Comparison of ENCODE assay signal across 14 mouse cellular contexts in the genomic region with DNA sequence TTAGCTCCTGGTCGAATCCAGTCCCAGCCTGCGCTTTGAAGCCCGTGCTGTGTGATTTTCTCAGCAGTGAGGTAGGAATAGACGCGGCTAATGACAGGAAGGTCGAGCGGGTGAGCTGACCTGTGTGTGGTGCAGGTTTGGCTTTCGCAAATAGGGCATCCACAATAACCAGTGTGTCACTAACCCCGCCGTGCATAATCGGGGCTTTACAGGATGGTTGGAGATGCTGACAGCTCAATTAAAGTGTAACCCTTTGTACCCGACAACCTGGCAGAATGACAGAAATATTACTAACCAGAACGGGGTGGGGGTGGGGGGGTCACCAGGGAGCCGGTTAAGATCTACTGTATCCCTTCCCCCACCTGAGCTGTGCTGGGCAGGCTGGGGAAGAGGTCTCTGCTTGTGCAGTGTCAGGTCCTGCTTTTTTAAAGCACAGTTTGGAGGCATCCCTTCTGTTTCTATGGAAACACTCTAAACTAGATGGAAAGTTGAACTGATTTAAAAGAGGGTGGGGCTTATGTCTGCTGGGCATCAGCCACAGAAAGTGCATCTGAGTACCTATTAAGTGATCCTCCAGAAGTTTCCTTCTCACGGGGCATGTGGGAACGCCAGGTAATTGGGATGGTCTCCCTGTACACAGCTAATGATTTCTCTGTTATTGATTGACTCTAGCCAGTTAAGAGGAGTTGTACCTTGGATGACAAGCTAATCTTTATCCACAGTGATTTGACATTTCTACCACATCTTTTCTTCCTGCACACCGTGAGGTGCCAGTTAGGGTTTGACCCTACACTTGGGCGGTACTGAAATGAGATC.
DNase-seq lines count a peak whose midpoint lies in the region; ATAC-seq lines count a peak whose summit lies in the region.
"Had no signal": no experiment of that assay in that cellular context is flagged by ENCODE, and none has a peak within 500 bp of the region (broad histone marks: within the 10 kb centered on the region; RNA-seq: fewer than 3 reads in every experiment).

No protein-coding gene starts in this region.

- no peaks in the 10 kb centered on the region for H3K36me3 ChIP-seq in forebrain, embryonic 11.5 days (ENCODE audit: control insufficient read depth, insufficient read depth, low read length)
- peaks cover 21% of the 10 kb centered on the region for H3K36me3 ChIP-seq in forebrain, embryonic 10.5 days (replicated peaks)
- no peaks in the 10 kb centered on the region for H3K36me3 ChIP-seq in forebrain, embryonic 16.5 days (ENCODE audit: control insufficient read depth, insufficient read depth)
- H3K36me3 ChIP-seq in kidney, embryonic 15.5 days = no peaks in the 10 kb centered on the region
- peaks cover 14% of the 10 kb centered on the region for H3K36me3 ChIP-seq in midbrain, embryonic 13.5 days

- DNase-seq in forebrain, embryonic 11.5 days (ENCODE audit: low spot score) = no peak
- DNase-seq in forebrain, embryonic 10.5 days (ENCODE audit: extremely low spot score, low spot score) = no peak
- DNase-seq in layer of hippocampus, adult 9-11 months = no peak
- DNase-seq in heart, postnatal 25 days (ENCODE audit: low spot score) = no peak
- no peak for DNase-seq in cerebellum, postnatal 36 days
- DNase-seq: cerebellum, adult 9-11 months; gastrocnemius, adult 2 months; lung, adult 2 months; thymus, adult 2 months had no signal

- H3K4me3 ChIP-seq in forebrain, embryonic 11.5 days (ENCODE audit: low read depth, low read length) = no peak overlapping the region
- H3K4me3 ChIP-seq in forebrain, embryonic 10.5 days = no peak overlapping the region
- no peak overlapping the region for H3K4me3 ChIP-seq in forebrain, embryonic 16.5 days (replicated peaks; ENCODE audit: low read length)
- H3K4me3 ChIP-seq in kidney, embryonic 15.5 days (replicated peaks) = no peak overlapping the region
- no peak overlapping the region for H3K4me3 ChIP-seq in midbrain, embryonic 13.5 days (replicated peaks)
- H3K4me3 ChIP-seq: gastrocnemius, adult 2 months; megakaryocyte, embryonic 14.5 days; neural tube, embryonic 13.5 days had no signal

- intact Hi-C loops in heart, postnatal 25 days (cut with DNase I) = no loop called here

- peak; percentile 30; the same call in 1 of the 2 replicates for ATAC-seq in forebrain, embryonic 11.5 days (replicated peaks; ENCODE audit: low FRiP score)
- peak; percentile 39; the same call in 1 of the 2 replicates for ATAC-seq in forebrain, embryonic 16.5 days
- ATAC-seq in kidney, embryonic 15.5 days (replicated peaks; ENCODE audit: low FRiP score) = peak; percentile 74
- ATAC-seq in midbrain, embryonic 13.5 days = peak; percentile 79

- no peak overlapping the region for H3K27ac ChIP-seq in forebrain, embryonic 11.5 days (ENCODE audit: low read depth, low read length)
- H3K27ac ChIP-seq in forebrain, embryonic 10.5 days = no peak overlapping the region
- H3K27ac ChIP-seq in forebrain, embryonic 16.5 days (ENCODE audit: low read length) = no peak overlapping the region
- no peak overlapping the region for H3K27ac ChIP-seq in kidney, embryonic 15.5 days
- H3K27ac ChIP-seq in midbrain, embryonic 13.5 days = peak overlapping the region; percentile 70
- H3K27ac ChIP-seq: gastrocnemius, adult 2 months; neural tube, embryonic 13.5 days had no signal

- H3K9ac ChIP-seq in forebrain, embryonic 11.5 days (ENCODE audit: low read length) = no peak overlapping the region
- no peak overlapping the region for H3K9ac ChIP-seq in forebrain, embryonic 16.5 days (replicated peaks; ENCODE audit: low read depth, low read length)
- no peak overlapping the region for H3K9ac ChIP-seq in kidney, embryonic 15.5 days
- H3K9ac ChIP-seq in midbrain, embryonic 13.5 days (replicated peaks) = peak overlapping the region; percentile 19; the same call in 1 of the 2 replicates
- H3K9ac ChIP-seq: neural tube, embryonic 13.5 days had no signal

- no peak overlapping the region for H3K4me2 ChIP-seq in forebrain, embryonic 11.5 days (ENCODE audit: low read depth, low read length, severe bottlenecking)
- no peak overlapping the region for H3K4me2 ChIP-seq in forebrain, embryonic 16.5 days (ENCODE audit: low read length)
- H3K4me2 ChIP-seq in kidney, embryonic 15.5 days = no peak overlapping the region
- H3K4me2 ChIP-seq in midbrain, embryonic 13.5 days (replicated peaks) = peak overlapping the region; percentile 4; the same call in 1 of the 2 replicates
- H3K4me2 ChIP-seq: neural tube, embryonic 13.5 days had no signal

- no peaks in the 10 kb centered on the region for H3K9me3 ChIP-seq in forebrain, embryonic 11.5 days (ENCODE audit: control insufficient read depth, low read length)
- no peaks in the 10 kb centered on the region for H3K9me3 ChIP-seq in forebrain, embryonic 10.5 days
- H3K9me3 ChIP-seq in forebrain, embryonic 16.5 days (ENCODE audit: control insufficient read depth, low read length) = no peaks in the 10 kb centered on the region
- no peaks in the 10 kb centered on the region for H3K9me3 ChIP-seq in kidney, embryonic 15.5 days (replicated peaks)
- no peaks in the 10 kb centered on the region for H3K9me3 ChIP-seq in midbrain, embryonic 13.5 days
- H3K9me3 ChIP-seq: megakaryocyte, embryonic 14.5 days; neural tube, embryonic 13.5 days had no signal

- WGBS in forebrain, embryonic 11.5 days = 49% methylated on average over 18 of the region's 18 CpGs
- WGBS in forebrain, embryonic 10.5 days = 63% methylated on average over 18 of the region's 18 CpGs
- WGBS in forebrain, embryonic 16.5 days = 32% methylated on average over 18 of the region's 18 CpGs
- 37% methylated on average over 18 of the region's 18 CpGs for WGBS in kidney, embryonic 15.5 days
- WGBS in midbrain, embryonic 13.5 days = 34% methylated on average over 18 of the region's 18 CpGs

- peaks cover 8% of the 10 kb centered on the region; the same call in 1 of the 2 replicates for H3K4me1 ChIP-seq in forebrain, embryonic 11.5 days (replicated peaks; ENCODE audit: control insufficient read depth, insufficient read depth, low read length)
- peaks cover 38% of the 10 kb centered on the region for H3K4me1 ChIP-seq in forebrain, embryonic 10.5 days
- H3K4me1 ChIP-seq in forebrain, embryonic 16.5 days (replicated peaks; ENCODE audit: control insufficient read depth, insufficient read depth, low read length) = peaks cover 7% of the 10 kb centered on the region
- H3K4me1 ChIP-seq in kidney, embryonic 15.5 days = peaks cover 12% of the 10 kb centered on the region; the same call in 1 of the 2 replicates
- peaks cover 58% of the 10 kb centered on the region for H3K4me1 ChIP-seq in midbrain, embryonic 13.5 days (replicated peaks)
- H3K4me1 ChIP-seq: megakaryocyte, embryonic 14.5 days had no signal

- peaks cover 2% of the 10 kb centered on the region for H3K27me3 ChIP-seq in forebrain, embryonic 11.5 days (ENCODE audit: control insufficient read depth, insufficient read depth, low read length)
- H3K27me3 ChIP-seq in forebrain, embryonic 10.5 days (ENCODE audit: poor library complexity, severe bottlenecking) = peaks cover 62% of the 10 kb centered on the region; the same call in 1 of the 2 replicates
- peaks cover 21% of the 10 kb centered on the region for H3K27me3 ChIP-seq in forebrain, embryonic 16.5 days (replicated peaks; ENCODE audit: control insufficient read depth, insufficient read depth, low read length)
- H3K27me3 ChIP-seq in kidney, embryonic 15.5 days = no peaks in the 10 kb centered on the region
- peaks cover 5% of the 10 kb centered on the region; the same call in 1 of the 2 replicates for H3K27me3 ChIP-seq in midbrain, embryonic 13.5 days
- H3K27me3 ChIP-seq: neural tube, embryonic 13.5 days had no signal
